8 mouse cellular contexts compared by ENCODE assay signal in genomic region chr4:128728431-128728851, GRCm38 (mm10). TPM values are rescaled to one million over a fixed set of nuclear protein-coding genes. Genes with fewer than 3 reads are reported as not detected.
DNase-seq lines count a peak whose midpoint lies in the region; ATAC-seq and TF ChIP-seq lines count a peak whose summit lies in the region.

No protein-coding gene starts in this region.

- peaks cover 22% of the 10 kb centered on the region for H3K4me1 ChIP-seq in lung, adult 2 months (ENCODE audit: control insufficient read depth, insufficient read depth, low read length)
- peaks cover 44% of the 10 kb centered on the region for H3K4me1 ChIP-seq in bone marrow macrophage, adult 2 months (ENCODE audit: control insufficient read depth, insufficient read depth, low read length)
- peaks cover 59% of the 10 kb centered on the region for H3K4me1 ChIP-seq in hindbrain, embryonic 14.5 days (replicated peaks; ENCODE audit: control insufficient read depth, insufficient read depth, low read length)
- peaks cover 60% of the 10 kb centered on the region for H3K4me1 ChIP-seq in midbrain, embryonic 14.5 days (ENCODE audit: control insufficient read depth, insufficient read depth, low read length)

- 0% methylated on average over 5 of the region's 5 CpGs for WGBS in lung, adult 2 months
- WGBS in hindbrain, embryonic 14.5 days = under 1% methylated on average over 5 of the region's 5 CpGs
- under 1% methylated on average over 5 of the region's 5 CpGs for WGBS in midbrain, embryonic 14.5 days

- DNase-seq in lung, adult 2 months = no peak
- DNase-seq in lung, postnatal 14 days = no peak
- no peak for DNase-seq in hindbrain, embryonic 14.5 days (ENCODE audit: low spot score)
- DNase-seq in midbrain, embryonic 14.5 days = peak; percentile 51
- DNase-seq in layer of hippocampus, postnatal 25 days (ENCODE audit: extremely low spot score in 1 of 2, low spot score in 1 of 2) = no peak
- no peak for DNase-seq in gastrocnemius, postnatal 10 days
- no peak for DNase-seq in lung, postnatal 36 days

- H3K27ac ChIP-seq in bone marrow macrophage, adult 2 months (ENCODE audit: insufficient read depth, low read depth, low read length) = peak overlapping the region; percentile 77
- peak overlapping the region; percentile 94 for H3K27ac ChIP-seq in hindbrain, embryonic 14.5 days
- peak overlapping the region; percentile 98 for H3K27ac ChIP-seq in midbrain, embryonic 14.5 days (replicated peaks; ENCODE audit: low read depth, low read length)

- peak overlapping the region; percentile 92 for H3K4me3 ChIP-seq in lung, adult 2 months (replicated peaks; ENCODE audit: extremely low read depth, low read depth, low read length)
- H3K4me3 ChIP-seq in bone marrow macrophage, adult 2 months (ENCODE audit: insufficient read depth, low read length) = peak overlapping the region; percentile 81
- H3K4me3 ChIP-seq in hindbrain, embryonic 14.5 days (replicated peaks; ENCODE audit: low read length) = peak overlapping the region; percentile 75
- peak overlapping the region; percentile 98 for H3K4me3 ChIP-seq in midbrain, embryonic 14.5 days (replicated peaks; ENCODE audit: low read depth, low read length)

- 0 out of 2 replicates have a peak, but pooled peaks cover 16% of the 10 kb centered on the region for H3K36me3 ChIP-seq in hindbrain, embryonic 14.5 days (replicated peaks; ENCODE audit: control insufficient read depth, insufficient read depth)
- H3K36me3 ChIP-seq in midbrain, embryonic 14.5 days (ENCODE audit: control insufficient read depth, insufficient read depth, low read length) = peaks cover 17% of the 10 kb centered on the region

- TF ChIP-seq POLR2A in lung, adult 2 months (IDR thresholded peaks at IDR 0.05; ENCODE audit: borderline replicate concordance, extremely low read depth, low read depth, low read length) = no peak
- TF ChIP-seq POLR2A in bone marrow macrophage, adult 2 months (IDR thresholded peaks at IDR 0.05; ENCODE audit: borderline replicate concordance, low read depth, low read length) = no peak

- peak overlapping the region; percentile 100 for H3K4me2 ChIP-seq in hindbrain, embryonic 14.5 days (replicated peaks)
- peak overlapping the region; percentile 98 for H3K4me2 ChIP-seq in midbrain, embryonic 14.5 days (ENCODE audit: low read length)

- TF ChIP-seq CTCF in lung, adult 2 months (IDR thresholded peaks at IDR 0.05; ENCODE audit: insufficient read depth, low read length) = no peak
- no peak for TF ChIP-seq CTCF in bone marrow macrophage, adult 2 months (IDR thresholded peaks at IDR 0.05; ENCODE audit: low read depth, low read length)

- H3K9ac ChIP-seq in hindbrain, embryonic 14.5 days = peak overlapping the region; percentile 100
- peak overlapping the region; percentile 100 for H3K9ac ChIP-seq in midbrain, embryonic 14.5 days (replicated peaks; ENCODE audit: low read length)

- no peaks in the 10 kb centered on the region for H3K27me3 ChIP-seq in hindbrain, embryonic 14.5 days (ENCODE audit: control insufficient read depth, insufficient read depth, low read length)
- H3K27me3 ChIP-seq in midbrain, embryonic 14.5 days (ENCODE audit: control insufficient read depth, insufficient read depth, low read length) = no peaks in the 10 kb centered on the region

- no peaks in the 10 kb centered on the region for H3K9me3 ChIP-seq in hindbrain, embryonic 14.5 days (ENCODE audit: control insufficient read depth, low read length)
- H3K9me3 ChIP-seq in midbrain, embryonic 14.5 days (ENCODE audit: control insufficient read depth, low read length) = no peaks in the 10 kb centered on the region

- no peak for ATAC-seq in hindbrain, embryonic 14.5 days (ENCODE audit: low FRiP score)
- ATAC-seq in midbrain, embryonic 14.5 days (ENCODE audit: low FRiP score, low TSS enrichment) = no peak

RNA-seq across cellular contexts. Expression of gene A3galt2, which starts 26.7 kb away (rescaled TPM):
- 0.34 and 0.58 TPM in 2 replicates for polyA plus RNA-seq in lung, adult 2 months (2012; rRNA removed)
- polyA plus RNA-seq in bone marrow macrophage, adult 2 months (2012; ENCODE audit: insufficient read depth, insufficient read length, missing spikeins) = 0.16 TPM in 1 of 2 replicates, not detected in the other
- 0.21 and 0.41 TPM in 2 replicates for polyA plus RNA-seq in hindbrain, embryonic 14.5 days (2014; fragmentation: Nextera tagmentation; extraction: Ambion mirVana)
- 0.47 and 0.74 TPM in 2 replicates for polyA plus RNA-seq in midbrain, embryonic 14.5 days (2014; fragmentation: Nextera tagmentation; extraction: Ambion mirVana)
- under 1 TPM; 0.12 to 0.14 TPM for total RNA-seq in layer of hippocampus, postnatal 25 days (2021)
- under 1 TPM in 1 of 2 experiments, not detected in 1; 0.12 TPM for total RNA-seq in gastrocnemius, postnatal 10 days (2021)
